Mouse (Mus musculus) leukemia stem cell, adult 10-12 weeks (primary cell): ENCODE data around the gene Klhl34. TPM values are rescaled to one million over a fixed set of nuclear protein-coding genes. Genes with fewer than 3 reads are reported as not detected.

ENCODE experiments used
- polyA plus RNA-seq: library from polyadenylated mRNA; stranded (reverse); fragments of >175 nt; gene quantifications from 2 replicates; pipeline ENCODE4 v1.2.3, GENCODE M21; 2012; ENCODE audit warnings: low replicate concordance

The Klhl34 gene
- not detected in 2 replicates for polyA plus RNA-seq

GRCm38 (mm10) chrX:157818207-157818920 lies at the start of gene Klhl34:
Gene Klhl34, plus strand, starts transcription at chrX:157818435.

Other genes starting within 250 kb of the Klhl34 start
- gene Yy2, start 249.4 kb upstream of the Klhl34 start, polyA plus RNA-seq = 0.09 TPM in 1 of 2 replicates, not detected in the other
- 1.3 and 7.3 TPM in 2 replicates for gene Mbtps2, start 219.7 kb upstream of the Klhl34 start, polyA plus RNA-seq
- not detected in 2 replicates for gene Smpx, start 119.5 kb upstream of the Klhl34 start, polyA plus RNA-seq
- gene Cnksr2, start 224.9 kb downstream of the Klhl34 start, polyA plus RNA-seq = not detected in 2 replicates